Mouse (Mus musculus): ENCODE results near the gene Dhx16. TPM values are rescaled to one million over a fixed set of nuclear protein-coding genes. Genes with fewer than 3 reads are reported as not detected.
A peak's percentile ranks its signal among the peaks of the same experiment; 100 is the strongest.
"Not testable (repeated sequence)": the region's sequence is repeated elsewhere in the genome, so short reads cannot be mapped to it uniquely, and the experiment has no call there.

Gene Dhx16
- 10 to 100 TPM; 26.1 to 36.5 TPM for total RNA-seq (2021)
- long read RNA-seq, transcript Dhx16-201 (20 exons, 3,351 nt), result major isoform, 17 of 35 reads
- long read RNA-seq, partial matches to known transcripts, result 4 of 35 reads
- long read RNA-seq, other reads (novel, unspliced or antisense), result 14 of 35 reads

DNA sequence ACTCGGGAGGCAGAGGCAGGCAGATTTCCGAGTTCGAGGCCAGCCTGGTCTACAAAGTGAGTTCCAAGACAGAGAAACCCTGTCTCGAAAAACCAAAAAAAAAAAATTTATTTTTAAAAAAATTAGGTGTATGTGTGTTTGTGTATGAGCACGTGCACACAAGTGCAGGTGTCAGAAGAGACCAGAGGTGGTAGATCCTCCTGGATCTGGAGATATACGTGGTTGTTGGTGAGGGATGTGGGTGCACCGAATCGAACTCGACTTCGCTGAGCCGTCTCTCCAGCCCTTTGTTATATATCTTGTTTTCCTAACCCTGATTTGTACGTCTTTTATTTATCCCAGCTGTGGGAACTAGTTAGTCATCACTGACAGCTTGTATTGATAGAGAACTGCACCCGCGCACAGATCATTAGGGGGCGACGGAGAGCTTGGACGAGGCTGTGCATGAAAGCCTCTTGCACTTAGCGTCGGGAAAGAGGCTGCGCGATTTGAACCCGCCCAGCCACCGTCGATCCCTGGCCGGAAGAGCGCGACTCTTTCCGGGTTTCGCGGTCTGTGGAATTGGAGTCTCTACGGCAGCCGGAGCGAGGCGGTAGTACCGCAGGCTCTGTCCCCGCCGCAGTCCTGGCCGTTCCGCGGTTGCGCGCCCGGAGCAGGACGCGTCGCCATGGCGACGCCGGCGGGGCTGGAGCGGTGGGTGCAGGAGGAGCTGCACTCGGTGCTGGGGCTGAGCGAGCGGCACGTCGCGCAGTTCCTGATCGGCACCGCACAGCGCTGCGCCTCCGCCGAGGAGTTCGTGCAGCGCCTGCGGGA, at the start of gene Dhx16:
TSS of gene Dhx16 (plus strand) at position 575 of the 813 bp plus-strand sequence.
- peak; percentile 95 to 96 for DNase-seq (ENCODE audit: low spot score in 2 of 2)

- DNase-seq (ENCODE audit: low spot score in 2 of 2), result no peak
Measured at GRCm38 (mm10) chr17:35832400-35833238, 47.0 kb upstream of the Dhx16 start.

DNA sequence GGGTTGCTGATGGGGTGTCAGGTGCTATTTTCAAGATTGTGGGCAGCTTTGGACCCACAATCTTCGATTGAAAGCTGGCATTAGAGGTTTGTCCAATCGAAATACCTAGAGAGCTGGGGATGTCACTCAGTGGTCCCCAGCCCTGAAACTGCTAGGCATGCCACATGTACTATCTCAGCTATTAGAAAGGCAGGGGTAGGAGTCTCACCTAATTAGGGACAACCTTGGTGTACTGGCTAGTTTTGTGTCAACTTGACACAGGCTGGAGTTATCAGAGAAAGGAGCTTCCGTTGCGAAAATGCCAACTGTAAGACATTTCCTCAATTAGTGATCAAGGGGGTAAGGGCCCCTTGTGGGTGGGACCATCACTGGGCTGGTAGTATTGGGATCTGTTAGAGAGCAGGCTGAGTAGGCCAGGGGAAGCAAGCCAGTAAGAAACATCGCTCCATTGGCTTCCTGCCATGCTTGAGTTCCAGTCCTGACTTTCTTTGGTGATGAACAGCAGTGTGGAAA, 46.3 kb upstream of the Dhx16 start:
- DNase-seq (ENCODE audit: low spot score in 2 of 2), result peak; percentile 28 to 43

- no peak for DNase-seq (ENCODE audit: low spot score in 2 of 2)
Measured at GRCm38 (mm10) chr17:35833894-35834293, 45.7 kb upstream of the Dhx16 start.

GRCm38 (mm10) chr17:35834696-35835422, 44.8 kb upstream of the Dhx16 start:
- DNase-seq (ENCODE audit: low spot score in 2 of 2), result peak in 1 of 2 experiments; percentile 41

- DNase-seq (ENCODE audit: low spot score in 2 of 2), result peak in 1 of 2 experiments; percentile 47
Measured at GRCm38 (mm10) chr17:35835424-35836140, 44.0 kb upstream of the Dhx16 start.

DNA sequence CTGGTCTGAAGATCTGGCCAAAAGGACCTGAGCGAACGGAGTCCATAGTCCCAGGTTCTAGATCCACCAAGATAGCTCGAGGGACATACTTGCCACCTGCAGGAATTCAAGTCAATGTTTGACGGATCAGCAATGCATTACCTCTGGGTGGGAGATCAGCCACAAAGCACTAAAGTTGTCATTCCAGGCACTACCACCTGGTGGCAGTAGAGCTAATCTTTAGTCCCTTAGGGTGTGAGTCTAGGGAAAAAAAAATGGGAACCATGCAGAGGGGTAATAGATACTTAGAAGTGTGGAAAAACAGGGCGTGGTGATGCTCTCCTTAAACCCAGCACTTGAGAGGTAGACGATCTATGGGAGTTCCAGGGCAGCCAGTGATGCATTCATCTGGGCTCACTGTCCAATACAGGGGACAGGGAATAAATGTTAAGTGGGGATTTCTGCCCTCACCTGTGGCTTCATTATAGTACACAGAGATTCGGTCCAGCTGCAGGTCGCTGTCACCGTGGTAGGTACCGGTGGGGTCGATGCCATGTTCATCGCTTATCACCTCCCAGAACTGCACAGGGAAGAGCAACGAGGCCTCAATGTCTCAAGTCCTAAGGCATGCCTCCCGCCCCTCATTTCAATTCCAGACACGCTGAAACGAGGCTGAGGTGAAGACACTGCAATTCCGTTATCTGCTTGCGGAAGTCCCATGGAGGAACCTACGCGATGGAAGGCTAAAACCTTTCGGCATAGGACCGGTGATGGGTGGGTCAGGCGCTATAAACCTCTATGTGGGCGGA, 43.2 kb upstream of the Dhx16 start:
- peak; percentile 92 to 94 for DNase-seq (ENCODE audit: low spot score in 2 of 2)

DNA sequence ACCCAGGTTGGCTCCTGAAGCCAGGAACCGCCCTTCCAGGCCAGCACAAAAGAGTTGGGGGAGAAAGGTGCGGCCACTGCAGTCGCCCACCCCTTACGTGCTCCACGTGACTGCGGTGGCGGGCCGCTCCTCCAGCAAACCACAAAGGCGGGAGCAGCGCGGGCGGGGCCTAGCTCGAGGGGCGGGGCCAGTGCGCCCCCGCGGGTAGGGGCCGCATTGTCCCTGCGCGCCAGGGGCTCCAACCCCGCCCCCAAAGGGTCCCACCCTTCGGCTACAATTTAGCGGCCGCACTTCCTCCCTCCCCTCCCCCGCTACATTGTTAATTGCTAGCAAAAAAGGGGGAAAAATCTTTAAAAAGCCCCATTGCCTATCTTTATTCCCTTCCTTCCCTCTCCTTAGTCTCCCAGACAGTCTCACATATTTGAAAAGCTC, 42.6 kb upstream of the Dhx16 start:
- peak; percentile 81 to 90 for DNase-seq (ENCODE audit: low spot score in 2 of 2)

DNA sequence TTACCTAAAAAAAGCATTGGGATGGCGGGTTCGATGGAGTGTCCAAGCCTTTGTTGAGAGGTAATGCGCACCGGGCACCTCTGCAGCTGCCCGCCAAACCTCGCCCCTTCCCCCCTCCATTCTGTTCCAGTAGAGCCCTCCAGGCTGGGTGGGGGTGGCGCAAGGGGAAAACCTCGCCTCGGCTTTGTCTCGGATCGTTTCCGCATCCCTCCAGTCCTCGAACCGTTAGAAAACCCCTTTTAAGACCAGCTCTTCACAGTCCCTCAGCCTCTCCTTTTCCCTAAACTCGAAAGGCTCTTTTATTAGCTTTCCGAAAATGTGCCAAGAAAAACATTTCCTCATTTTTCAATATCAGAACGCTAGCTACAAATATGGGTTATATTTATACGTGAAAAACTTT, 42.1 kb upstream of the Dhx16 start:
- DNase-seq (ENCODE audit: low spot score in 2 of 2), result peak; percentile 60 to 76

DNA sequence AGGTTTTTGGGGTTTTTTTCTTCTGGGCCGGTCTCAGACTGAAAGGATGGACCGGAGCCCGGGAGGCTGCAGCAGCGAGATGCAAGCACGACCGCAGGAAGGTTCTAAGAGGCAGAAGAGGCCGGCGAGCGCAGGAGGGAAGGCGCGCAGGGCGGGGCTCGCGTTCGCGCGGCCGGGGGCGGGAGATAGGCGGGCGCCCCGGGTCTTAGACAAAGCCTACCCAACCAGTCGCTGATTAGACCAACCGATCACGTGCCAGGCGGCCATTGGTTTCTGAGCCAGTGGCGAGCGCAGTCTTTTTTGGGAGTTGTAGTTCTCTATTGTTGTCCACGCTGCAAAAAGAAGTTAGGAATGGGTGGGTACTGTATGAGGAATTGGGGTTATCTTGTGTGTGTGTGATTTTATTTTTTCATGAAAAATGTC, 41.5 kb upstream of the Dhx16 start, which contains the start of gene Tubb5:
TSS of gene Tubb5 (minus strand) at position 185 of the 423 bp plus-strand sequence.
- DNase-seq (ENCODE audit: low spot score in 2 of 2), result peak; percentile 93 to 96

DNA sequence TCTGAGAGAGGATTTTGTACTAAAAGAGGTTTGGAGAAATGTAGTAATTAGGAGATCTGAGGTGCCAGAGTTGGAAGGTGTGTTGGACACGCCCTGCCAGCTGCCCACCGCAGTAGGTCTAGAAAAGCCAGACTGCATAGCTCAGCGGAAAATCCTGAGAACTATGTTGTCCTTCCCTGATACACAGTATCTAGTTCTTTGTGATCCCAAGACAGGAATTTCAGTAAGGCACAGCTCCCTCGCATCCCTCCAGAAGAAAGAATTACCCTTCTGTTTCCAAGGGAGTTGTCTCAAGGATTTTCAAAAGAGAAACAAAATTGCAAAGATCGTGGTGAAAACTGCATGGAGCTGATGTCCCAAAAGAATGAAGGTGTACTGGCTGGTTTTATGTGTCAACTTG, 41.0 kb upstream of the Dhx16 start:
- DNase-seq (ENCODE audit: low spot score in 2 of 2), result no peak

- not testable (repeated sequence) for DNase-seq (ENCODE audit: low spot score in 2 of 2)
Measured at GRCm38 (mm10) chr17:35839002-35839401, 40.6 kb upstream of the Dhx16 start.

DNA sequence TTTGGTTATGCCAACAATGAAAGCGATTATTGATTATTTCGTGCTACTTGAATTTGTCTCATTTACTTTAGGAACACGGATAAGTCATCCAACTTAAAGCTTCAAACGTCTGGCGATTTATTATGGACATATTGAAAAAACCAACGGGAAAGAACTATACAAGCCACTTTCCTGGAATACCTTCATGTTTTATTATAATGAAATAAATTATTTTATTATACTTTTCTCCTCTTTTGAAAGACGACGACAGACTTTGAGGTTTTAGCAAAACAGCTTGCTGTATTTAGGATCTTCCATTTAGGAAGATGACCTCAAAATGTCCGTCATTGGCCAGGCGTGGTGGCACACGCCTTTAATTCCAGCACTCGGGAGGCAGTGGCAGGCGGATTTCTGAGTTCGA, 39.1 kb upstream of the Dhx16 start:
- no peak for DNase-seq (ENCODE audit: low spot score in 2 of 2)

- peak; percentile 99 for DNase-seq (ENCODE audit: low spot score in 2 of 2)
Measured at GRCm38 (mm10) chr17:35841076-35841950, 38.3 kb upstream of the Dhx16 start, which contains the start of gene Mdc1. Gene Mdc1 (plus strand): TSS chr17:35841515.

GRCm38 (mm10) chr17:35842006-35842405, 37.6 kb upstream of the Dhx16 start:
- no peak for DNase-seq (ENCODE audit: low spot score in 2 of 2)

DNA sequence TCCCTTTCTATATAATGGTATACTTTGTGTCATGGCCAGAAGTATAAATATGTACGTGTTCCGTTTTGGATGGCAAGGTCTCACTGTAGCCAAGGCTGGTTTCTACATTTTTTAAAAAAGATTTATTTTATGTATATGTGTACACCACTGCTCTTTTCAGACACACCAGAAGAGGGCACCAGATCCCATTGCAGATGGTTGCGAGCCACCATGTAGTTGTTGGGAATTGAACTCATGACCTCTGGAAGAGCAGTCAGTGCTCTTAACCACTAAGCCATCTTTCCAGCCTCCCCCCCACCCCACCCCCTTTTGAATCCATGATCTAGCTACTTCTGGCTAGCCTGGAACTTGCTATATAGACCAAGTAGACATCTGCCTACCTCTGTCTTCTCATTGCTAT, 36.1 kb upstream of the Dhx16 start:
- DNase-seq (ENCODE audit: low spot score in 2 of 2), result no peak

- no peak for DNase-seq (ENCODE audit: low spot score in 2 of 2)
Measured at GRCm38 (mm10) chr17:35848112-35848511, 31.5 kb upstream of the Dhx16 start.

DNA sequence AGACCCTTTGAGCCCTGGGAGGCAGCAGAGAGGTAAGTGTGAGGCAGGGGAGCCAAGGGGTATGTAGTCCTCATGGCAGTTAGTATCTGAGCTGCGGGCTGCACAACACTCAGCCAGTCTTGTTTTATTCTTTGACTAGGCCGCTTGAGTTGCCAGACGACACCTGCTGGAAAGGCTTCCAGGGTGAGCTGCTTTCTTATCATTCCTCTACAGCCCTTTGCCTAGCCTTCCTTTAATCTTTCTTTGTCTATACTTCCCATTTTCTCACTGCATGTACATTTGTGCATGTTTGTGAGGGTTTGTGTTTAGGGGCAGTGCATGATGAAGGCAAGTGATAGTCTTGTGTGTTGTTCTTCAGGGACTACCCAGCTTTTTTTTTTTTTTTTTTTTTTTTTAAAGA, 28.6 kb upstream of the Dhx16 start:
- DNase-seq (ENCODE audit: low spot score in 2 of 2), result no peak
